22 mouse cellular contexts compared by ENCODE assay signal in genomic region chr9:26728556-26728955, GRCm38 (mm10). TPM values are rescaled to one million over a fixed set of nuclear protein-coding genes. Genes with fewer than 3 reads are reported as not detected.
DNase-seq lines count a peak whose midpoint lies in the region; ATAC-seq and TF ChIP-seq lines count a peak whose summit lies in the region.
"Had no signal": no experiment of that assay in that cellular context is flagged by ENCODE, and none has a peak within 500 bp of the region (broad histone marks: within the 10 kb centered on the region; RNA-seq: fewer than 3 reads in every experiment).

No protein-coding gene starts in this region.

- H3K4me3 ChIP-seq in cerebellum, adult 2 months (replicated peaks; ENCODE audit: insufficient read depth, low read depth, low read length) = no peak overlapping the region
- no peak overlapping the region for H3K4me3 ChIP-seq in hindbrain, postnatal 0 days (ENCODE audit: low read length)
- no peak overlapping the region for H3K4me3 ChIP-seq in hindbrain, embryonic 16.5 days (ENCODE audit: low read length)
- H3K4me3 ChIP-seq: embryonic facial prominence, embryonic 13.5 days; forebrain, embryonic 15.5 days; heart, adult 2 months; heart, embryonic 15.5 days; hindbrain, embryonic 10.5 days had no signal

- H3K27me3 ChIP-seq in cerebellum, adult 2 months (ENCODE audit: control insufficient read depth, insufficient read depth, low read length) = no peaks in the 10 kb centered on the region; the same call in 1 of the 2 replicates
- H3K27me3 ChIP-seq in hindbrain, postnatal 0 days (ENCODE audit: insufficient read depth, low read length) = no peaks in the 10 kb centered on the region
- H3K27me3 ChIP-seq in hindbrain, embryonic 16.5 days (replicated peaks; ENCODE audit: control insufficient read depth, insufficient read depth, low read length) = no peaks in the 10 kb centered on the region
- H3K27me3 ChIP-seq: forebrain, embryonic 15.5 days had no signal

- TF ChIP-seq CTCF in cerebellum, adult 2 months (IDR thresholded peaks at IDR 0.05; ENCODE audit: borderline replicate concordance, insufficient read depth, low read depth, low read length) = no peak
- TF ChIP-seq CTCF in hindbrain, postnatal 0 days (IDR thresholded peaks at IDR 0.05; ENCODE audit: low read depth) = no peak; the same call in 1 of the 2 replicates

- H3K36me3 ChIP-seq in hindbrain, postnatal 0 days (ENCODE audit: insufficient read depth, low read length) = no peaks in the 10 kb centered on the region
- no peaks in the 10 kb centered on the region for H3K36me3 ChIP-seq in hindbrain, embryonic 16.5 days (ENCODE audit: control insufficient read depth, insufficient read depth, low read length)
- H3K36me3 ChIP-seq: embryonic facial prominence, embryonic 13.5 days; forebrain, embryonic 15.5 days; heart, embryonic 15.5 days; hindbrain, embryonic 10.5 days had no signal

- no peaks in the 10 kb centered on the region for H3K4me1 ChIP-seq in cerebellum, adult 2 months (ENCODE audit: control insufficient read depth, insufficient read depth, low read length)
- H3K4me1 ChIP-seq in hindbrain, postnatal 0 days (ENCODE audit: insufficient read depth, low read length) = 0 out of 2 replicates have a peak, but pooled peaks cover 2% of the 10 kb centered on the region
- H3K4me1 ChIP-seq in hindbrain, embryonic 16.5 days (ENCODE audit: control insufficient read depth, insufficient read depth, low read depth, low read length) = peaks cover 3% of the 10 kb centered on the region

- intact Hi-C loops in left cerebral cortex, postnatal 4 days (cut with DNase I) = no loop called here
- intact Hi-C loops in left cerebral cortex, postnatal 36 days (cut with DNase I) = no loop called here

- no peak overlapping the region for H3K27ac ChIP-seq in cerebellum, adult 2 months (ENCODE audit: insufficient read depth, low read length)
- H3K27ac ChIP-seq in hindbrain, postnatal 0 days = no peak overlapping the region
- no peak overlapping the region for H3K27ac ChIP-seq in hindbrain, embryonic 16.5 days (ENCODE audit: low read depth, low read length)
- H3K27ac ChIP-seq: embryonic facial prominence, embryonic 13.5 days; forebrain, embryonic 15.5 days; heart, adult 2 months; heart, embryonic 15.5 days; hindbrain, embryonic 10.5 days; hindbrain, embryonic 14.5 days had no signal

- H3K9me3 ChIP-seq in hindbrain, postnatal 0 days (ENCODE audit: low read length) = no peaks in the 10 kb centered on the region
- H3K9me3 ChIP-seq in hindbrain, embryonic 16.5 days (ENCODE audit: control insufficient read depth, low read length) = no peaks in the 10 kb centered on the region
- H3K9me3 ChIP-seq: embryonic facial prominence, embryonic 13.5 days; forebrain, embryonic 15.5 days; heart, embryonic 15.5 days; hindbrain, embryonic 10.5 days had no signal

- DNase-seq in cerebellum, postnatal 14 days = peak; percentile 31 to 42
- no peak for DNase-seq in cerebellum, adult 2 months
- peak; percentile 61 for DNase-seq in hindbrain, postnatal 0 days (ENCODE audit: low spot score)
- peak; percentile 49 for DNase-seq in left cerebral cortex, postnatal 4 days
- DNase-seq in left cerebral cortex, postnatal 36 days (ENCODE audit: low spot score in 2 of 2) = no peak
- DNase-seq in neural tube, embryonic 10.5 days (ENCODE audit: extremely low spot score, low spot score) = no peak
- DNase-seq: adrenal gland, postnatal 10 days; cerebellum, adult 8-10 months; cerebellum, postnatal 36 days; gastrocnemius, postnatal 10 days; heart, adult 2 months had no signal

- 16% methylated on average over 2 of the region's 2 CpGs for WGBS in cerebellum, adult 2 months
- WGBS in hindbrain, postnatal 0 days = 51% methylated on average over 2 of the region's 2 CpGs
- WGBS in hindbrain, embryonic 16.5 days = 59% methylated on average over 2 of the region's 2 CpGs

- no peak overlapping the region for H3K9ac ChIP-seq in hindbrain, postnatal 0 days (replicated peaks; ENCODE audit: low read length)
- no peak overlapping the region for H3K9ac ChIP-seq in hindbrain, embryonic 16.5 days (ENCODE audit: low read depth, low read length)
- H3K9ac ChIP-seq: embryonic facial prominence, embryonic 13.5 days; forebrain, embryonic 15.5 days; heart, embryonic 15.5 days; hindbrain, embryonic 14.5 days had no signal

- no peak overlapping the region for H3K4me2 ChIP-seq in hindbrain, postnatal 0 days (ENCODE audit: low read depth, low read length)
- H3K4me2 ChIP-seq in hindbrain, embryonic 16.5 days (ENCODE audit: low read length) = no peak overlapping the region
- H3K4me2 ChIP-seq: embryonic facial prominence, embryonic 13.5 days; forebrain, embryonic 15.5 days; heart, embryonic 11.5 days; heart, embryonic 15.5 days; hindbrain, embryonic 14.5 days had no signal

- no peak for ATAC-seq in hindbrain, postnatal 0 days
- no peak for ATAC-seq in hindbrain, embryonic 16.5 days
- ATAC-seq: forebrain, embryonic 15.5 days; inflammation-experienced regulatory T-cells, adult 6 months had no signal

- no peak for TF ChIP-seq POLR2A in cerebellum, adult 2 months (IDR thresholded peaks at IDR 0.05; ENCODE audit: borderline replicate concordance, insufficient read depth, low read length)

RNA-seq across cellular contexts. Expression of gene B3gat1, which starts 5.0 kb away (rescaled TPM):
- 76.0 and 81.2 TPM in 2 replicates for polyA plus RNA-seq in cerebellum, adult 2 months (2012; rRNA removed)
- 180 and 203 TPM in 2 replicates for total RNA-seq in hindbrain, postnatal 0 days (2014; rRNA removed)
- polyA plus RNA-seq in hindbrain, postnatal 0 days (2015; fragmentation: Nextera tagmentation; extraction: Ambion mirVana) = 32.8 and 37.6 TPM in 2 replicates
- polyA plus RNA-seq in hindbrain, embryonic 16.5 days (2015; fragmentation: Nextera tagmentation; extraction: Ambion mirVana) = 32.6 and 45.4 TPM in 2 replicates
- total RNA-seq in left cerebral cortex, postnatal 4 days (2021) = 100 to 1,000 TPM; 283 to 301 TPM
- total RNA-seq in left cerebral cortex, postnatal 36 days (2021) = 100 to 1,000 TPM; 210 to 227 TPM
- total RNA-seq: heart, adult 2 months; heart, postnatal 25 days; MEL had no signal
- polyA plus RNA-seq: C2C12; heart, adult 2 months; heart, embryonic 15.5 days; inflammation-experienced regulatory T-cells, adult 6 months had no signal

Comparison
In these comparisons a context has a peak if more than half of its experiments do, and no peak if none do; other contexts are left out.
1. DNase-seq: peak in cerebellum, postnatal 14 days (2 of 2), hindbrain, postnatal 0 days (single experiment) and left cerebral cortex, postnatal 4 days (single experiment); none in cerebellum, adult 2 months (0 of 2), left cerebral cortex, postnatal 36 days (0 of 2) and neural tube, embryonic 10.5 days (single experiment).